Mouse (Mus musculus): ENCODE results near the gene Csk.

Csk gene

GRCm38 (mm10) chr9:57656631-57657350 lies 3.4 kb upstream of the Csk start:
- no peak for DNase-seq

DNA sequence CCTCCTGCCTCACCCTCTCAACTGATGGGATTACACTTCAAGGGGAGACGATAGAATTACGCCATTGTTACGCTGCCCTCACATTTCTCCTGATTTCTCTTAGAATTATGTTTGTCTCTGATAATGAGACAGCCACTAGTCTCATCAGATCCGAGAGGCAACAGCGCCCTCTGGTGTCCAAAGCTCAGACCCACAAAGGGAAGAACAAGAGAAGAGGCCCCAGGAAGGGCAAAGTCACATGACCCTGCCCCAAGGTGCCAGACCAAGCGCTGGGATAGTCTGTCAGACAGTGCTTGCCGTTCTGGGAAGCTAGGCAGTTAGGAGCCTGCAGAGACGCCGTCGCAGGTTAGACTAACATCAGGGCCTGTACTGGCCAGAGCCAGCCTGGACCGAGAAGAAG lies 2.3 kb upstream of the Csk start:
- DNase-seq = peak; percentile 92

GRCm38 (mm10) chr9:57654966-57655365 lies 1.5 kb upstream of the Csk start:
- DNase-seq = no peak

DNA sequence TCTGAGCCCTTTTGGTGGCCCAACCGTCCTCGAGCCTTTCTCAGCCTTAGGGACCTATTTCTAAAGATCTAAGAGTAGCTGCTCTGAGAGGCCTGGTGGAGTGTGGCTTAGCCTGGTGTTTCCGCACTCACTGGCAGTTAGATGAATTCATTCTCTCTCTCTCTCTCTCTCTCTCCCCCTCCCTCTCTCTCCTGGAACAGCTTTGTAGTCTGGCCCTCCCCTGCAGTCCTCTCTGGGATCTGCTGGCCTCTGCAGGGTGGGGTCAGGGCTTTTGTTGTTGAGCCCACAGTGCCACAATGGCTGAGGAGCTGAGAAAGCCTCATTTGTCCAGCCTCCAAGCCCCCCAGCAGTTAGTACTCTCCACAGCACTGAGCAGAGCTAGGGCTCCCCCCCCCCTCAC lies 576 bp downstream of the Csk start:
- DNase-seq = no peak

DNA sequence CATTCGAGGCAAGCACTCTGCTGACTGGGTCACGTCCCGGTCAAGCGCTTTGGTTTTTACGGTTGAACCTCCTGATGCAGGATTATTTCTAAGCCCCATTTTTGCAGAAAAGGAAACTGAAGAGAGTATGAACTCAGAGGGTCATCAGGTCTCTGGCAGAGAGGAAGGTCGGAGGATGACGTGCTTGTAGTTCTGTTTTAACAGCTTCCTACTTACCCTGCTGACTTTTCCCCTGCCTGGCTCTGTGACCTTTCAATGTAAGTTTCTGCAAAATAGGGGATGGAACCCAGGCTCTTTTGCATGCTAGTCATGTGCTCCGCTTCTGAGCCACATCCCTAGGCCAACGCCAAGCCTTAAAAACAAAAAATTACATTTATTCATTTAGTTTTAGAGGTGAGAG lies 1.1 kb downstream of the Csk start:
- no peak for DNase-seq

GRCm38 (mm10) chr9:57650786-57651311 lies 2.6 kb downstream of the Csk start:
- no peak for DNase-seq

DNA sequence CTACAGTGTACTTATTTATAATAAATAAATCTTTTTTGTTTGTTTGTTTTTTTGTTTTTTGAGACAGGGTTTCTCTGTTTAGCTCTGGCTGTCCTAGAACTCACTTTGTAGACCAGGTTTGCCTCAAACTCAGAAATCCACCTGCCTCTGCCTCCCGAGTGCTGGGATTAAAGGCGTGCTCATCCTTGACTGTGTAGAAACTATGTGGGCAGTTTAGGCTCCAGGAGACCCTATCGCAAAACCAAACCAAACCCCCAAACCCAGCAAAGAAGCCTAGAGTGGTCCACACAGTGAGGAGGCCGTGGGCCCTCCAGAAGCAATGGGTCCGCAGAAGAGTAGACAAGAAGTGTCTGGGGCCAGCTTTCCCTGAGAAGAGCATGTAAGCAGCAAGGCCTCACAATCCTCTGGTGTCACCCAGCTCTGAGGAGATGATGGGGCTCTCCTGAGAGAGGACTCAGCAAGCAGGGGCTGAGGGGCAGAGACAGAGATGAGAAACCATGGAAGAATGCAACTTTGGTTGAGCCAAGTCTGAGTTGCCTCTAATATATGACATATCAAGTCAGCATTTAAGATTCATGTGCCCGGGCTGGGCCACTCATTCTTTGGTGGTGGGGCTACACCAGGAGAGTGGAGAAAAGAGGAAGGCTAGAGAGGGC lies 3.2 kb downstream of the Csk start:
- DNase-seq = no peak

- no peak for DNase-seq
These were observed 5.9 kb downstream of the Csk start for GRCm38 (mm10) chr9:57647286-57648108.

DNA sequence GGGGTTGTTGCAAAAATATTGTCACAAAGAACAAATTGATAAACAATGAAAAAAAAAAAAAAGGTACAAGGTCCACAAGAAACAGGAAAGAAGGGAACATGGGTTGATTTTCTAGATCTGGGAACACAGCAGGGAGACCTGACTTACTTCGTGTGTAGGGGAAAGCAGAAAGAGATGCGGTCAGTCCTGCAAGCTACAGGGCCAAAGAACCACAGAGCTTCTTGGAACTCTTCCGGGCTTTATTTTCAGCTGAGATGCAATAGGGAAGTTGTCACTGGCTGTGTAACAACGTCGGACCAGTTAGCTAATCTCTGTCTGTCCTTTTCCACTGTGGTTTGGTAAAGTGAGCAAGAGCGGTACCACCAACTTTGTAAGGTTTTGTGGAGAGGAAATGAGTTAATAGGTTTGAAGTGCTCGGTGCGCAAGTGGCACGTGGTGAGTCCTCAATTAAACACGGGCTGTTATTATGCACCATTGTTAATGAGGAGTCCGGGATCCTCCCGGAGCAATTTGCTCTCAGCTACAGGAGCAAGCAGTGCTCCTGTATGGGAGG lies 6.8 kb downstream of the Csk start:
- no peak for DNase-seq

- peak; percentile 89 for DNase-seq
These were observed 8.2 kb downstream of the Csk start for GRCm38 (mm10) chr9:57644944-57645893.

GRCm38 (mm10) chr9:57644442-57644943 lies 8.9 kb downstream of the Csk start:
- DNase-seq = no peak

- DNase-seq = no peak
These were observed 9.6 kb downstream of the Csk start for GRCm38 (mm10) chr9:57643856-57644180.

DNA sequence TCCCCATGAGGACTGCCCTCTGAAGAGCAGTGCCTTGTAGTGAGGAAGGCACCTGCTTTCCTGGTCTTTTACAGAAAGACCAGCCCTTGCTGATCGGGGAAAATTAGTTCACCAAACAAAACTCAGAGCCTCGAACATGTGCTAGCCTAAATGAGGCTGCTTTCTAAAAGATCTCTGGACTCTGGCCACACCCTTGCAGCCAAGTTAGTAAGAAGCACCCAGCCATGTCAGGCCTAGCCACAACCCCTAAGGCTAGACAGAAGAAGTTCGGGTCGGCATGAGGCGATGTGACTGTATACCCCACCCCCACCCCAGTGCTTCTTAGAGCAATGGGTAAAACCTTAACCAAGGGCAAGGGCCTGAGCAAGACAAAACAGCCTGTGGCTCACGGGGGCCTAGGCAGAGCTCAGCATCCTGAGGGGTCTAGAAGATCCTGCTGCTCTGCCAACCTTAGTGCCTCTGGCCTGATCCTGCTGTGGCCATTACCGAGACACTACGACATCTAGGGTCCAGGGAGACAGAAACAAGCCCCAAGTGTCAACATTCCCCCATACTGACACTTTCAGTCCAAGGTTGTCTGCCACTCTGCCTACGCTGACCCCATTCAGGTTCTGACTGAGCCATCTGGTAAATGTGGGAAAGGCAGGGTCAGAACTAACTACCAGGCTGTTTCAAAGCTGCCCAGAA lies 10.1 kb downstream of the Csk start:
- DNase-seq = no peak

DNA sequence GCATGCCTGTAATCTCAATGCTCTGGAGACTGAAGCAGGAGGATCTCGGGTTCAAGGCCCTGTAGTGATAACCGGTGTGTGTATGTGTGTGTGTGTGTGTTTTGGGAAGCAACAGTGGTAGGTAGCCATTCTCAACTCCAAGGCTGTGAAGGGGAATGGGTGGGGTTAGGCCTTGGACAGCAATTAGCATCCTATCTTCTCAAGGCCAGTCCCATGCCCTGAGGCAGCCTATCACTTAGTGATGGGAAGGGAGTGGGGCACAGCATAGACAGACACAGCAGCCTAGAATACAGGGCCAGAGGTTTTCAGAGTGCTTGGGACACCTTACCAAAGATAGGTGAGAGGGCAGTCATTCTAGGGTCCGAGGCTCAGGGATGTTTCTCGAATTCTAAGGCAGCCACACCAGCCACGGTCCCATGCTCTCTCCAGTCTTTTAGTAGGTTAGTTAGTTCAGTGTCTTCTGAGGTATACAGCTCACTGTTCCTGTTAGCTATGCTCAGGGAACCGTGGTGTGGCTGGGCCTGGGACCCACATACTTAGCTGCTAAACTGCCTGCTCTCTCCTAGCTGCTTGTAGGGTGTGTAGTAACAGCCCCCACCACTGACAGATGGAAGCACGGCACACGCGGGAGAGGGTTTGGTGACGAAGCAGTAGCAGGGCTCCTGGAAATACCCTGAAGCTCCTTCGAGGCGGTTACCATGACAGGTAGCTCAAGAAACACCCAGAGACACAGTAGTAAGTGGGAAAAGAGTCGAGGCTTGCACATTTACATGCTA lies 11.5 kb downstream of the Csk start:
- DNase-seq = no peak

GRCm38 (mm10) chr9:57641022-57641421 lies 12.4 kb downstream of the Csk start:
- no peak for DNase-seq

DNA sequence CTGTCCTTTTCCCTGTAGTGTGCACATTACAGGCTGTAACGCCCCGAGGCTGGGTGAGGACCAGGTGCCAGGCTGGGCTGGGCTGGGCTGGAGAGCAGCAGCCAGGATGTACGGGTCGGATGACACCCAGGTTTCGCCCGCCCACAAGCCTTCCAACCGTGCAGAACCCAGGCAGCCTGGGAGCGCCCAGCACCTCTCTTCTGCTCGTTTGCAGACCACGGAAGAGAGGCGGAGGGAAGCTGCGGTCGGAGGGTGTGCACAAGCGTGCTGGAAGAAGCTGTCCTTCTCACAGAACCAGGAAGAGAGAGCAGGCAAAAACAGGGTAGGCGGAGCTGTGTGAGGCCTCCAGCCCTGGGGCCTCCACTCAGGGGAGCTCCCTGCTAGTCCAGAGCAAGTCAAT lies 13.0 kb downstream of the Csk start:
- DNase-seq = no peak

- no peak for DNase-seq
These were observed 13.6 kb downstream of the Csk start for GRCm38 (mm10) chr9:57639661-57640328.

- DNase-seq = no peak
These were observed 14.6 kb downstream of the Csk start for GRCm38 (mm10) chr9:57638651-57639459.

GRCm38 (mm10) chr9:57637741-57638322 lies 15.6 kb downstream of the Csk start:
- no peak for DNase-seq
